Mouse (Mus musculus) layer of hippocampus, adult 9-11 months (tissue): ENCODE results near the gene Rln1.
A peak's percentile ranks its signal among the peaks of the same experiment; 100 is the strongest.

Source experiments
- DNase-seq: peaks from one replicate; pipeline ENCODE4 v3.0.0; 2022

Rln1 gene

DNA sequence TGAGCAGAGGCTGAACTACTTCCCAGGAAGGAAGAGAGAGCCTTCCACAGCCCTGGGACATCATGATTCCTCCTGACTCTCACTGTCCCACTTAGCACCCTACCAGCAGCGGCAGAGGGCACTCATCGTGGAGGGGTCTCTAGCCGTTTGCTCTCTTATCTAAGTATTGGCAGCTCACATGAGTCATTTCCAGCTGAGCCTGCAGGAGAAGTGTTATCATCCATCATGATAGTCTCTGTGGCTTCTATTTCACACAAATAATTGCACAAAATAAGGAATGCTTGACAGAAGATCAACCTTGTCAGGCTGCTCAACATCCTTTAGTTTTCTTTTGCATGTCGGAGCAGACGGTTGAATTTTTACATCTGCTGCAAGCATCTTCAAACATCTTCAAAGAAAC lies 25.8 kb upstream of the Rln1 start:
- DNase-seq, result no peak

DNA sequence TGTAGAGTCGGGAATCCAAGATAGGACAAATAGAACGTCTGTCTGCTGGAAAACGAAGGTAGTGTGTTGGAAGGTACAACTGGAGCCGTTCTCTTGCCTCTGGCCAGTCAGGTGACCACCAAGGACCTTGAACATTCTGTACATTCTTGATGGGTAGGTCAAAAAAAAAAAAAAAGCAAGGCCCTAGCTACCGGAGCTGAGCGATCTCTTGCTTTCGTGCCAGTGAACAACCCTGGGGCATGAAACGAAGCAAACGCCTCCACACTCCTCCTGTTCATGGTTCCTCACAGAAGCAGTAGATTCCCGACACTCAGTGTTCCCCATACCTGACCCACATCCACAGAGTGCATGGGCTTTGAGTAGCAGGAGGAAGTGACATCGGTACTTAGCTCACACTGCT lies 21.8 kb upstream of the Rln1 start:
- DNase-seq, result no peak

DNA sequence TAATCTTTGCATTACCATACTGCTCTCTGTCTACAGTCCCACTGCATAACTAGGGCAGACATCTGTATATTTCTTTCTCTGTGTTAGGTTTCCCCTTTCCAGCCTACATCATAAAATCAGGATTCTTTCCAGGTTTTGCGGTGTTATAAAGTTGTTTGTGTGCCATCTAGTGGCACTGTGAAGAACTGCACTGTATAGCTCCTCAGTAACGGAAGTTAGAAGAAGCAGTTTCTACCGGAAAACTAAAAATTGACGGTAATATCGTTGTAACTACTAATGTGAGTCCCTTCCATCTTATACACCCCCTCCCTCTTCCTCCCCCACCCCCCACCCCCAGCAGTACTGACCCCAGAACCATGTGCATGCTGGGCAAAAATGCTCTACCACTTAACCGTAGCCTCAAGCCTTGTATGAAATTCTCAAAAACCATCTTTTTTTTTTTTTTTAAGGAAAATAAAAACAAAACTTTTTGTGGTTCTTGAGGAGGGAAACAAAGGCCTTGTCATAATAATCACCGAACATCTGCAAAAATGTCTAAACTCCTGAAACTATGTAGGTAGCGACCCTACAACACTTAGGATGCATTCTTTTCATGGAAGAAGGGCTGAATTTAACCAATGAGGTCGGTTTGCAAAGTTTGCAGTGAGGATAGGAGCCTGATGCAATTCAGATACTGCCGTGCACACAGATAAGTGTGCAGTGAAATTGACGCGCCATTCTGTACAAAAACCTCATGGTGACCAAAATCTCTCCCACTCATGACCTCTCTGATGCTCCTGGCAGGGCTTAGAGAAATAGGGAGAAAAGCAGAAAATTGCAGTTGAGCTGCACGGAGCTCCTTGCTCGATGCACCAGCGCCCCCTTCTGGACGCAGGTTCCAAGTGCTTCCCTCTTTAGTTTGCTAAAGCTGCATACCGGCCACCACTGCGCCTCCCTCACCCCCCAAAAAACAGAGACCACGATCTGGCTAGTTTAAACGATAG lies 20.7 kb upstream of the Rln1 start:
- DNase-seq, result peak; percentile 75

DNA sequence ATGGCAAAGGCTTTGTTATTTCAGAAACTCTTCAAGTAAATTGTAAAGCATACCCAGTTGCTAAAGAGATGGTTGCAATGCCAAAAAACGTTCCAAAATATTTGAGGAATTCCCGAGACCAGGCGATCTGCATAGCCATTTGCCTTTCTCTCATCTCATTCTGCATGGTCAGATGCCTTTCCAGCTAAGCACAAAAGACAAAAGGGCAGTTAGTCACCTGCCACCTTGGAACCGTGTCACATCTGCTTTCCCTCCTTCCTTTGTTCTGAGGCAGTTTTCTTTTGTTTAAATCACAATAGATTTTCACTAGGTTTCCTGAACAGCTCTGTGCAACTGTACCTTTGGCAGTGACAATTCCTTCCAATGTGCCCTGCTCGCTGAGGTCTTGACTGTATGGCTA lies 16.5 kb upstream of the Rln1 start:
- DNase-seq, result no peak

DNA sequence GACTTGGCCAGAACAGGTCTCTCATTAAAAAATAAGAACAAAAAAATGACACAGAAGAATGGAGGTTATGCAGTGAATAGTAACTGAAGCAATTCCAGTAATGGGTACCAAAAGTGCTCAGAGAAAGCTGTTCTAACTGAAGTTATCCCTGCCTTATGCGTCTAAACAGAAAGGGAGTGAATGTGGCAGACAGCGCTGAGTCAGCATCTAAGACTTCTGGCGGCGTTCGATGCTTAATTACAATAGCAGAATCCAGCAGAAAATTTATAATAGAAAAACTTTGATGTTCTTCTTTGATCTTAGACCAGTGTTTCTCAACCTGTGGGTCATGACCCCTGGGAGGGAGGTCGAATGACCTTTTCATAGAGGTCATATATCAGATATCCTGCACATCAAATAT lies 11.2 kb upstream of the Rln1 start:
- no peak for DNase-seq

DNA sequence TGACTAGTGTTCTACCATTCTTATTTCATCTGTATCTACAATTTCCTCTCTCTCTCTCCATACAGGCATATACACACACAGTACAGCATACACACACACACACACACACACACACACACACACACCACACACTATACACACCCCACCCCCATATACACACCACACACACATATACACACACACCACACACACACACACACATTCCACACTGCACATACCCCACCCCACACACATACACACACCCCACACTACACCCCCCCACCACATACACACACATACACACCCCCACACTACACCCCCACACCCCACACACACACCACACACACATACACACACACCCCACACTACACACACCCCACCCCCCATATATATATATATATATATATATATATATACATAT lies 10.4 kb upstream of the Rln1 start:
- DNase-seq, result no peak

DNA sequence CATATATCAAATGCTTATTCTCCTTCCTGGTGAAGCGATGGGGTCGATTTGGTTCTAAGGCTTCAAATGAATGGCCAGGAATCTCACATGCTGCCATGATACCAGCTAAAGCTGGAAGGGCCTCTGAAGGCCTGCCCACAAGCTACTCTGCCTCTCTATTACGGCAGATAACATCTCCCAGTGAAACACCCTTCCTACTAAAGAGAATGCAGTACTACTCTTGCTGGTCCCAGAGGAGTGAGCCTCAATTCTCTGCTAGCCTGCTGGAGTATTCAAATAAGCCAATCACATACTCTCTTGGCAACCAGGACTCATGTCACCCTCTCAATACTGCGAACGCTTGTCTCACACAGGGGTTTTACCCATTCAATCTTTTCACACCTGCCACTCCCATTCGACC lies 7.8 kb upstream of the Rln1 start:
- no peak for DNase-seq

DNA sequence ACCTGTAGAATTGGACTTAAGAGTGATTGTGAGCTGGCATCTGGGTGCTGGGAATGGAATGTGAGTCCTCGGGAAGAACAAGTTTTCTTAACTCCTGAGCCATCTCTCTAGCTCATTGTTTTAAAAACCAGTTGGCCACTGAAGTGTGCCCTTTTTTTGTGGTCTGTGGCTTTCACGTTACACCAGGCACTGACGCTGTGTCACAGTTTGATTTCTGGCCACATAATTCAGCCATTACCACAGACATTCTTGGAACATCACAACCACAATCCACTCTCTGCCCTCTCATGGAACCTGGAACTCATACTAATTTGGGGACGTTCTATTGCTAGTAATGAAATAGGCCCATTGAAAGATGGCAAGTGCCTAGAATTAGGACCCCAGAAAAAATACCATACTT lies 6.6 kb upstream of the Rln1 start:
- no peak for DNase-seq

DNA sequence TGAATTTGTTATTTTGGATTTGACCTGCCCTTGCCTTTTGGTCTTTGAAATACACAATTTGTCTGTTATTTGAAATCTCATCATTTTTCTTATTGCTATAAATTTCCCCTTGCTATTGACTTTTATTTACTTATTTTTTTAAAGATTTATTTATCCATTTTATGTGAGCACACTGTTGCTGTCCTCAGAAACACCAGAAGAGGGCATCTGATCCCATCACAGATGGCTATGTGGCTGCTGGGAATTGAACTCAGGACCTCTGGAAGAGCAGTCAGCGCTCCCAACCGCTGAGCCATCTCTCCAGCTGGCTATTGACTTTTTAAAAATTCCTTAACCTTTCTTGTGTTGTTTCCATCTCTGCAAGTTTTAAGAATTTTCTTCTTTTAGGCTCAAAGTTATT lies 2.2 kb upstream of the Rln1 start:
- no peak for DNase-seq

DNA sequence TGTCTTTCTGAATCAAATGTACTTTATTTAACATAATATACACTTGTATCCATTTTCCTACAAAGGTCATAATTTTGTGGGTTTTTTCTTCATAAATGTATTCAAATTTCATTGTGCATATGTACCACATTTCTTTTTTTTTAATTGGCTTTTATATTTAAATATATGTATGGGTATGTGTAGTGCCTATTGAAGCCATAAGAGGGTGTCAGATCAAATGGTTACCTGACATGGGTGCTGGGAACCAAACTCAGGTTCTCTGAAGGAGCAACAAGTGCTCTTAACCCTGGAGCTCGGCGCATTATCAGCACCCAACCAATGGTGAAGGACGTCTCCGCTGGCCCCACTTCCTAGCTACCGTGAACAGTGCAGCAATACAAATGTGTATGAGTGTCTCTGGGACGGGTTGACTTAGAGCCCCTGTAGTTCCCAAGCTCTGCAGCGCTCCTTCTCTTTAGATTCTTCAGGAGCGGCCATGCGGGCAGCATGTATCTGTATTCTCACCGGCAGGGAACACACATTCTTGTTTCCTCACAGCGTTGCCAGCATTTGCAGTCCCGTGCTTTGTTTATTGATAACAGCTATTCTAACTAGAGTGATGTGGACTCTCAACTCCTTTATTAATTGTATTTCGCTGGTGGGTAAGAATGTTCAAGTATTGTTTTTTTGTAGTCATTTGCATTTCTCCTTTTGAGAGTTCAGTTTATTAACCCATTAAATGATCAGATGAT lies 7.5 kb downstream of the Rln1 start:
- DNase-seq, result no peak

DNA sequence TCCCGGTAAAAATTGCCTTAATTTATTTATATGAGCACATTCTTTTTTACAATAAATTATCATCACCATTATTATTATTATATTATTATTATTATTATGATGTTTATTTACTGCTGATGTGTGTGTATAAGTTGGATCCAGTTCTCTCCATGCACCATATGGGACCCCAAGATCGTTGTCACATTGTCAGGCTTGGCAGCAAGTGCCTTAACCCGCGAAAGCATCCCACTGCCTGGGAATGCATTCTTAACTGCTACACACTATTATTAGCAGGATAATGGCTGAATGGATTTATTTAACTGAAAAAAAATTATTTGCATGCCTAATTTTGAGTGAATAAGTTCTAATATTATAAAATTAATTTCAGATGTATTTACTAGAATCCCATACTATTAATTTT lies 8.1 kb downstream of the Rln1 start:
- DNase-seq, result no peak

DNA sequence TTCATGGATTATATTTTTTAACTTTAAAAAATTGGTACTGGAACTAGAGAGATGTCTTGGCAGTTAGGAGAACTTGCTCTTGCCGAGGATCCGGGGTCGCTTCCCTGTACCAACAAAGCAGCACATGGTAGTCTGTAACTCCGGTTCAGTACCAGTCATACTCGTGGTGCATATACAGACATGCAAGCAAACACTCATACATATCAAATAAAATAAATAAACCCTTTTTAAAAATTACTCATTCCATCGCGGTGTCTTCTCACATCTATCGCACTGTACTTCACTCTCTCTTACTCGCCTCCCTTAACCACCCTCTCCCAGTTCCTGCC lies 8.7 kb downstream of the Rln1 start:
- DNase-seq, result no peak

DNA sequence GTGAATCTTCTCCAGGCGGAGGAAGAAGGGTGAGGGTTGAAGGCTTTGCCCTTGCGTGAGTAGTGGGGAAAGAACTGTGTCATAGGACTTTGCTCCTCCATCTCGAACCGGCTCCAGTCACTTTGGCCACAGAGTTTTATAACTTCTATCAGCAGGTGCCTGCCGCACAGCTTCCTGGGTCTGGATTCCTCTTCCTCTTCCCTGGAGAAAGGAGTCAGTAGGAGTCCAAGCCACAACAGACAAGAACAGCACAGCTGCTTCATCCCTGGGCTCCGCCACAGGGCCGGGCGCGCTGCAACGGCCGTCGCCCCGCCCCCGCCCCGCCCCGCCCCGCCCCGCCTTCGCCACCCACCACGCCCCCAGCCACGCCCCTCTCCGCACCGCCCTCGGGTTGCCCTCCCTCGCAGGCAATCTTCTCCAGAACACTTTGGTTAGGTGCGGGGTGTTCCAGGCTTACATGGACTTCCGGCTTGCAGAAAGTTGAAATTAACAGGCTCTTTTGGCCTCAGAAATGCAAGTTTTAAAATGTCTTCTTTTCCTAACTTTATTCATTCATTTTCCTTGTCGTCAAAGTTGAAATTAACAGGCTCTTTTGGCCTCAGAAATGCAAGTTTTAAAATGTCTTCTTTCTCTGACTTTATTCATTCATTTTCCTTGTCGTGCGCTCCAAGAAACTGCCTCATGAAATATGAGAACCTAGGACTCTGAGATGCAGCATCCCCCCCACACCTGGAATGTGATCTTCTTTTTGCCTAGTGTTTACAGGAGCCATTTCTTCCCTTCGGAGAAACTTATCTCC lies 9.2 kb downstream of the Rln1 start, which contains the start of gene Insl6:
TSS of gene Insl6 (minus strand) at position 304 of the 799 bp plus-strand sequence.
- no peak for DNase-seq

DNA sequence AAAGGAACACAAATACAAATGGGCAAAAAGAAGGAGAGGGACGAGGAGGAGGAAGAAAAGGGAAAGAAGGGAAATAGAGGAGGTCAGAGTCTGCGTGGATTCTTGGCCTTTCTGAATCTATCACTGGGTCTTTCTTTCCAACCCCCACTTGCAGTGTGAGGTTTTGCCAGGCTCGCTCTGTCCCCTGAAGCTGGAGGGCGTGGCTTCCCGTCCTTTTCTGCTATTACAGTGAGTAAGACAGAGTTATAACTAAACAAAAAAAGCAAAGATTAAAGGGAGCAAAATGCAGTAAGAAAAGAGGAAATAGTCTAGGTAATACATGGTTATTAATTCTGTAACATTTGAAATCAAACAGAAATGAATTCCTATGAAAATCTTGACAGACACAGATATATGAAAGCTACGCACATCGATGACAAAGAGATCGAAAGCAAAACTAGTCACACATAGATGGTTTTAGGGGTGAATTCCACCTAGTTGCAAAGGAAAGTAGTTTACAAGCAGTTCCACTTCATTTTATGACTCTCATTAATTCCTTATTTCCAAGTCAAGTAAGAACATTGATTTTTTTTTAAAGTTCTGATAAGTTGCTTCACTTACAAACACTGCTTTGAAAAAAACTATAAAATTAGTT lies 10.9 kb downstream of the Rln1 start:
- DNase-seq, result no peak

DNA sequence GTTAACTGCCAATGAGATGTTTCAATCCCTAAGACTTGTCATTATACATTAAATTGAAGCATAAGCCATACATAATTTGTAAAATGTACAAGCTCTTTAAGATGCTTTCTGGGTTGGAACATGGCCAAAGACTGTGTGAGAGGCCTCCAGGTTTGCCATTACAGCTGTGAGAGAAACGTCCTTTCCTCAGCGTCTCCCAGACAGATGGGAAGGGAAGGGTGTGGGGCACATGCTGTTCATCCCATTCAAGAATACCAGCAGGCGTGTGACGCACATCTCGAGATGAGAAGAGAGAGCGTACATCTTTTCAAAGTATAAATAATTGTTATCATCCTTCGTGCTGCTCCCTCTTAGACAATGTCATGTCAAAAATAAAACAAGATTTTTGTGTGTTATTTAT lies 21.8 kb downstream of the Rln1 start:
- DNase-seq, result no peak

DNA sequence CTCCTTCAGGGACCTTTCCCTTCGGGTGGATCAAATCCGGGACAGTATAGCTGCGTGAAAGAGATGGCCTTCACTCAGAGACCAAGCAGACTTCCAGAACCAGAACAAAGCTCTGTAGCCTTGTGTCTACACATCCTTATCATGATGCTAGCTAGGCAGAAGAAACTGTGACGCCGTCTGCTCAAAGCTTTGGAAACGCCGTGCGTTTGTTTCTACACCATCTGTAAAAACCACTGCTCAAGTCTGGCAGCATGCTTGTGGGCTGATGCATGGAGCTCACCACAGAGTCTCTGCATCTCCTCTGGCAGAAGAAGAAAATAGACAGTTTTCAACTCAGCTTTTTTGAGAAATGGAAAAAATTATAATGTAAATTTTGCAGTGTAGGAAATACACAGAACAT lies 22.7 kb downstream of the Rln1 start:
- DNase-seq, result peak; percentile 57

DNA sequence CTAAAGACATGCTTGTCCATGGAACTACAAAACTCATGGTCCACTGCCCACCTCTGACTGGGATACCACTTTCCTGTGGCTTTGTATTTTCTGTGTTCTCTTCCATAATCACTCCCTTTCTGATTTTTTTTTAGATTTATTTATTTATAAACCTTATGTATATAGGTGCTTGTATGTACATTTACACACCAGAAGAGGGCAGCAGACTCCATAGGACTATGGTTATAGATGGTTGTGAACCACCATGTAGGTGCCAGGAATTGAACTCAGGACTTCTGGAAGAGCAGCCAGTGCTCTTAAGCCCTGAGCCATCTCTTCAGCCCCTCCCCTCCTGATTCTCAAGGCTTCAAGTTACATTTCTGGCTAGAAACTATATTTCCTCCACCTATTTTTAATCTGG lies 25.6 kb downstream of the Rln1 start:
- DNase-seq, result no peak

DNA sequence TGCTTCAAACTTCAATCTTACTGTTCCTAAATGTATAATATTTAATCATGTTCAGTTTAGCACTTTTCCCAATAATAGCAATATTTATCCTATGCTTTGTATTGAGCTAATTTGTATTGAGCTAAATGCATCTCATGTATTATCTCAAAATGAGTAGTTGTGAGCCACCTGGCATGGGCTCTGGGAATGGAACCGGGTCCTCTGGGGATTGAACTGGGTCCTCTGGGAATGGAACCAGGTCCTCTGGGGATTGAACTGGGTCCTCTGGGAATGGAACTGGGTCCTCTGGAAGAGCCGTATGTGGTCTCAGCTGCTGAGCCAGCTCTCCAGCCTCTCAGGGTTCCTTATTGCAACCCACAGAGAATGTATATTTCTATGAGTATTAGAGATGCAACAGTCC lies 32.4 kb downstream of the Rln1 start:
- no peak for DNase-seq

DNA sequence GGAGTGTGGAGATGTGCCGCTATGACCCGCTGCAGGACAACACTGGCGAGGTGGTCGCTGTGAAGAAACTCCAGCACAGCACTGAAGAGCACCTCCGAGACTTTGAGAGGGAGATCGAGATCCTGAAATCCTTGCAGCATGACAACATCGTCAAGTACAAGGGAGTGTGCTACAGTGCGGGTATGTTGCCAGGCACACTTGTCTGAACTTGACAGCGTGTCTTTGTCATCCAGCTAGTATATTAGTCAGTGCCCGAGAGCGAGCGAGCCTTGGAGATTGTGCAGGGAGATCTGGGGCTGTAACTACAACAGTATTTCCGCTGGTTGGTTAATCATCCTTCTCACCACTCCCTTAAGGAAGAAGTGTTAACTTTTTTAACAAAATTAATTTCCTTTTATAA lies 33.6 kb downstream of the Rln1 start:
- DNase-seq, result no peak

DNA sequence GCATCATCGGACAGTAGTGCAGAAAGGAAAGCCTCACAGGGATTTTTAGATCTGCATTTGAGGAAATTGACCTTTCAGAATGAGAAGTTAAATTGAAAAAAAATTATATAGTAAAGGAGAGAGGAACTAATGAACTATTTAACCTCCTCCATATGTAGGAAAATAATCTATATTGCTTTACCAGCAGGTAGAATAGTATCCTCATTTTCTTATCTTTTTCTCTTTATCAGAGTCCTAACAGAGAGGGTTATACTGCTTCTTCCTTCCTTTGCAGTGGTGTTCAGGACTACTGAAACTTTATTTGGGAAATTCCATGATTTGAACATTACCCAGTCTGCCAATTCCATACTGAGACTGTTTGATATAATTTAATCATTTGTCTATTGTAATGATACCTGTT lies 37.1 kb downstream of the Rln1 start:
- DNase-seq, result no peak

DNA sequence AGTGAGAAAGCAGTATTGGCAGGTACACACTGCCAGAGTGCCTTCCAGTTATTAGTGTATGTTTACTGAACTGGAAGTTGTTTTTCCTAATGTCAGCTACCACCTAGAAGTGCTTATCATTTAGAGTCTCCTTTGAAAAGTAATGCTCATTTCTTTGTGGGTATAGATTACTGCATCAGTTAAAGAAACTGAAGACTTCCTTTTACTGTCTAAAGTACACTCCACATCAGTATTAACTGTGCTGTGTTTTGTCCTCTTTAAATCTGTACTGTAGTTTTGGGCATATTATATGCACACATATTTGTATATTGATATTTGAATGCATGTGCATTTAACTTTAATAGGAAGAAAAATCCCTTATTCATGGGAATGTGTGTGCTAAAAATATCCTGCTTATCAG lies 38.3 kb downstream of the Rln1 start:
- no peak for DNase-seq

DNA sequence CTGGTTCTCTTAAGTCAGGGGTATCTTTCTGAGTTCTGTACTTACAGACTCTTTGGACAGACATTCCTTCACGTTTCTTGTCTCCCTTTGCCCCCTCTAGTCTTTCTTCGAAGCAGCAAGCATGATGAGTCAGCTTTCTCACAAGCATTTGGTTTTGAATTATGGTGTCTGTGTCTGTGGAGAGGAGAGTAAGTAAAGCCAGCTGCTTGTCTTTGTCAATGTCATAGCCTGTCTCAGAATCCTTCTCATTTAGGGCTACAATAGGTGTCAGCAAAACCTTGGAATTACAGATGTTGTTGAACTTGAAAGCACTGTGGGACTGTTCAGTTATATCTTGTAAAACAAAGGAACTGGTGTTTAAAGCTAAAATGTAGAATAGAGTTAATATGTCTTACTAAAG lies 39.7 kb downstream of the Rln1 start:
- no peak for DNase-seq

DNA sequence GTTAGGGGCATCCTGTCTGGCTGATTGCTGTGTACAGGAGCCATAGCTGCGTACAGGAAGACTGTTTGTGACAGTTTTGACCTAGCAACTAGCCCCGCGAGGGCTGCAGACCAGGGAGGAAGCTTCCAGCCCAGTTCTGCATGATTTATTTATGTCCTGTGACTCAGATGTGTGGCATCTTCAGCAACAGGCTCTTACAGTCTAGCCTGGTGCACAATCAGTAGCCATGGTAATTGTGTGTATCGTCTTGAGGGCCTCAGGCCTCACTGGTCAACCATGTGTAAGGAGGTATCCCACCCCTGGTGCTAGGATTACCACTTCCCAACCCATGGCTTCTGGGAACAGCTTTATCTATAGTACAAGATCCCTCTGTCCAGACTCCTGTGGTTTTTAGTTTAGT lies 41.9 kb downstream of the Rln1 start:
- no peak for DNase-seq
